Mouse (Mus musculus): Measurements from ENCODE around the gene Egr2. TPM values are rescaled to one million over a fixed set of nuclear protein-coding genes. Genes with fewer than 3 reads are reported as not detected.

Egr2 gene
- polyA plus RNA-seq (2016; fragmentation: Nextera tagmentation; extraction: Ambion mirVana) = 0.10 and 0.20 TPM in 2 replicates

DNA sequence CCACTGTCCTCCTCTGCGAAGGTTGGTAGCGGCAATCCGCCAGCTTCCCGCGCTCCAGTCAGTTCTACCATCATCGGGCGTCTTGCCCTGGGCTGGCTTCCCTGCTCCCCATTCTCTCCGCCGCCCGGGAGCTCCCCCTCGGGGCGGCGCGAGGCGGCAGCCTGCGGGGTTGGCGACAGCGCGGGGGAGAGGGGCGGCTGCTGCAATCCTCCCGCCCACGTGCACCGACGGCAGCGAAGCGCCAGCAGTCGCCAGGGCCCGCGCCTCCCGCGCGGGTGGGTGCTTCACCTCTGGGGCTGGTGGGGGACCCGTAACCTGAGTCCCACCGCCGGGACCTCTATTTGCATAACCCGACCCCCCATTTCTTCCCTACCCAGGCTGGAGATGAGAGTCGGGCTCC, at the start of gene Egr2:
TSS of gene Egr2 (plus strand) at position 220 of the 400 bp plus-strand sequence.
- H3K9me3 ChIP-seq (replicated peaks) = no peaks in the 10 kb centered on the region
- peak within 1 kb of the TSS; percentile 42; the same call in 1 of the 2 replicates for H3K27ac ChIP-seq (replicated peaks)
- peak within 1 kb of the TSS; percentile 69 for H3K4me3 ChIP-seq
- H3K36me3 ChIP-seq = no peaks in the 10 kb centered on the region
- peak; percentile 41 for DNase-seq (ENCODE audit: low spot score)
- under 1% methylated on average over 37 of the region's 37 CpGs for WGBS
- peaks cover 92% of the 10 kb centered on the region for H3K27me3 ChIP-seq (ENCODE audit: low read depth, poor library complexity, severe bottlenecking)
- H3K4me1 ChIP-seq = peaks cover 48% of the 10 kb centered on the region

- WGBS = 96% methylated on average over 7 of the region's 7 CpGs
- Histone ChIP-seq H3K36me3 (no peaks in the 10 kb centered on the region), H3K9me3 (replicated peaks) (peaks cover 18% of the 10 kb centered on the region), H3K4me3 (no peak overlapping the region), H3K27me3 (ENCODE audit: low read depth, poor library complexity, severe bottlenecking) (no peaks in the 10 kb centered on the region), H3K4me1 (no peaks in the 10 kb centered on the region), H3K27ac (replicated peaks) (no peak overlapping the region)
- DNase-seq (ENCODE audit: low spot score) = no peak
Observed at GRCm38 (mm10) chr10:67487496-67487895, 47.8 kb upstream of the Egr2 start.

GRCm38 (mm10) chr10:67489836-67490235, 45.4 kb upstream of the Egr2 start:
- Histone ChIP-seq H3K4me1 (peaks cover 4% of the 10 kb centered on the region; the same call in 1 of the 2 replicates), H3K36me3 (no peaks in the 10 kb centered on the region), H3K4me3 (no peak overlapping the region), H3K27ac (replicated peaks) (no peak overlapping the region), H3K27me3 (ENCODE audit: low read depth, poor library complexity, severe bottlenecking) (no peaks in the 10 kb centered on the region), H3K9me3 (replicated peaks) (peaks cover 15% of the 10 kb centered on the region)
- no peak for DNase-seq (ENCODE audit: low spot score)
- WGBS = 85% methylated on average over 6 of the region's 6 CpGs

DNA sequence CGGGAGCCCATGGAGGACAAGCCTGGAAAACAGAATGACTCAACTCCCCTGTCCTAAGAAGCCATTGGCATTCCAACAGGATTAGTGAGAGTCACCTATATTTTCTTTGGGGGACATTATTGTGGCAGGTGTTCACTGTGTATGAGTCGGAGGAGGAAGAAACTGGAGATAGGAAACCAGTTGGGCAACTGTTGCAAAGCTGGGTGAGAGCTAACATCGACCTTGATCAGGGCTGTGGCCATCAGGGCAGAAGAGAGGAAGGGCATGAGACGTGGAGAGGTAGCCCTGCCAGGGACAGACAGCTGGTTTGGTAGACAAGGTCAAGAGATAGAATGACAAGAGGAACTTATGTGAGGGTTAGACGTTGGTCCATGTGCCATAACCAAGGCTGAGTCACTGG, 44.6 kb upstream of the Egr2 start:
- 87% methylated on average over 5 of the region's 5 CpGs for WGBS
- H3K4me1 ChIP-seq = peaks cover 4% of the 10 kb centered on the region; the same call in 1 of the 2 replicates
- no peak for DNase-seq (ENCODE audit: low spot score)
- H3K36me3 ChIP-seq = no peaks in the 10 kb centered on the region
- H3K27ac ChIP-seq (replicated peaks) = no peak overlapping the region
- H3K4me3 ChIP-seq = no peak overlapping the region
- no peaks in the 10 kb centered on the region for H3K27me3 ChIP-seq (ENCODE audit: low read depth, poor library complexity, severe bottlenecking)
- H3K9me3 ChIP-seq (replicated peaks) = peaks cover 8% of the 10 kb centered on the region; the same call in 1 of the 2 replicates

- WGBS = 78% methylated on average over 11 of the region's 11 CpGs
- DNase-seq (ENCODE audit: low spot score) = no peak
- Histone ChIP-seq H3K4me1 (peaks cover 4% of the 10 kb centered on the region; the same call in 1 of the 2 replicates), H3K4me3 (no peak overlapping the region), H3K9me3 (replicated peaks) (no peaks in the 10 kb centered on the region), H3K27ac (replicated peaks) (no peak overlapping the region), H3K27me3 (ENCODE audit: low read depth, poor library complexity, severe bottlenecking) (no peaks in the 10 kb centered on the region), H3K36me3 (no peaks in the 10 kb centered on the region)
Observed at GRCm38 (mm10) chr10:67492161-67492571, 43.1 kb upstream of the Egr2 start.

GRCm38 (mm10) chr10:67493556-67493955, 41.7 kb upstream of the Egr2 start:
- DNase-seq (ENCODE audit: low spot score) = no peak
- H3K9me3 ChIP-seq (replicated peaks) = no peaks in the 10 kb centered on the region
- no peaks in the 10 kb centered on the region for H3K36me3 ChIP-seq
- WGBS = 85% methylated on average over 8 of the region's 8 CpGs
- peaks cover 4% of the 10 kb centered on the region; the same call in 1 of the 2 replicates for H3K4me1 ChIP-seq
- no peak overlapping the region for H3K27ac ChIP-seq (replicated peaks)
- no peaks in the 10 kb centered on the region for H3K27me3 ChIP-seq (ENCODE audit: low read depth, poor library complexity, severe bottlenecking)
- no peak overlapping the region for H3K4me3 ChIP-seq

DNA sequence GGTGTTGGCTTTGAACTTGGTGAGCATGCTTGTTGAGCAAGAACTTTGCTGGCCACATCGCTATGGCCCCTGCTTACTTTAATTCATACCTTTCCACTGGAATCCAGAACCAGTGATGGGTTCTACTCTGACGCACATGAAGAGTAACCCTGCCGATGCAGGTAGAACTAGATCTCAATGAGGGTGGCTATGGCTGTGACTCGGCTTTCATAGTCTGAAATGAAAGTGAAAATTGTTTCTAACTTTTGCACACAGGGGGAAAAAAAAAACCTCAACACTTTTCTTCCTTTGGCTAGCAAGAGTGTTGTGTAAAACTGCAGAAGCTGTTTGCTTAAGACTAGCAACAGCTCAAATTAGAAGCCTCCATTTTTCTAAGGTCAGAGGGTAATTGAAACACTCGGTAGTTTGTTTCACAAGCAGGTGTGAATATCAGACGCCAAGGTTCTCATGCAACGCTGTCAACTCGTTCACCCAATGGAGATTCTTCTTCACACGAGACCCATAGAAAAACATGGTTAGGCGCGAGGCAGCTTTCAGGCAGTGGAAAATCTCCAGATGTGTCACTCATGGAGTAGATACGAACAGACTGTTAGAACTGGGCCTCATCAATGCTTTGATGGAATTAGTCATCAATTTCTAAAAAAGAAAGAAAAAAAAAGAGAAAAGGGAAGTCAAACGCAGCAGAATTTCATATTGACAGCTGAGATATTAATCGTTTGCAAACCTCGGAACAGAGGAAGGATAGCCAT, 38.0 kb upstream of the Egr2 start:
- Histone ChIP-seq H3K9me3 (replicated peaks) (no peaks in the 10 kb centered on the region), H3K4me1 (peaks cover 4% of the 10 kb centered on the region; the same call in 1 of the 2 replicates), H3K27ac (replicated peaks) (no peak overlapping the region), H3K27me3 (ENCODE audit: low read depth, poor library complexity, severe bottlenecking) (no peaks in the 10 kb centered on the region), H3K36me3 (no peaks in the 10 kb centered on the region), H3K4me3 (no peak overlapping the region)
- DNase-seq (ENCODE audit: low spot score) = no peak
- 94% methylated on average over 15 of the region's 15 CpGs for whole genome bisulfite sequencing

- Histone ChIP-seq H3K9me3 (replicated peaks) (no peaks in the 10 kb centered on the region), H3K27ac (replicated peaks) (no peak overlapping the region), H3K4me3 (no peak overlapping the region), H3K36me3 (no peaks in the 10 kb centered on the region), H3K4me1 (peaks cover 4% of the 10 kb centered on the region; the same call in 1 of the 2 replicates), H3K27me3 (ENCODE audit: low read depth, poor library complexity, severe bottlenecking) (no peaks in the 10 kb centered on the region)
- no peak for DNase-seq (ENCODE audit: low spot score)
- WGBS = 93% methylated on average over 9 of the region's 9 CpGs
Observed at GRCm38 (mm10) chr10:67497951-67498350, 37.3 kb upstream of the Egr2 start.

- WGBS = 71% methylated on average over 15 of the region's 15 CpGs
- DNase-seq (ENCODE audit: low spot score) = no peak
Observed at GRCm38 (mm10) chr10:67503320-67503995, 31.8 kb upstream of the Egr2 start.

GRCm38 (mm10) chr10:67504046-67504445, 31.2 kb upstream of the Egr2 start:
- Histone ChIP-seq H3K4me1 (no peaks in the 10 kb centered on the region), H3K4me3 (no peak overlapping the region), H3K9me3 (replicated peaks) (no peaks in the 10 kb centered on the region), H3K27ac (replicated peaks) (no peak overlapping the region), H3K27me3 (ENCODE audit: low read depth, poor library complexity, severe bottlenecking) (no peaks in the 10 kb centered on the region), H3K36me3 (no peaks in the 10 kb centered on the region)
- WGBS = 65% methylated on average over 5 of the region's 5 CpGs
- no peak for DNase-seq (ENCODE audit: low spot score)

More at GRCm38 (mm10) chr10:67503320-67503995, 31.8 kb upstream of the Egr2 start:
- no peak overlapping the region for H3K27ac ChIP-seq (replicated peaks)
- H3K27me3 ChIP-seq (ENCODE audit: low read depth, poor library complexity, severe bottlenecking) = no peaks in the 10 kb centered on the region
- no peaks in the 10 kb centered on the region for H3K9me3 ChIP-seq (replicated peaks)
- no peaks in the 10 kb centered on the region for H3K4me1 ChIP-seq
- no peaks in the 10 kb centered on the region for H3K36me3 ChIP-seq
- H3K4me3 ChIP-seq = no peak overlapping the region

GRCm38 (mm10) chr10:67505248-67505647, 30.0 kb upstream of the Egr2 start:
- Histone ChIP-seq H3K36me3 (no peaks in the 10 kb centered on the region), H3K4me3 (no peak overlapping the region), H3K9me3 (replicated peaks) (no peaks in the 10 kb centered on the region), H3K27ac (replicated peaks) (no peak overlapping the region), H3K27me3 (ENCODE audit: low read depth, poor library complexity, severe bottlenecking) (no peaks in the 10 kb centered on the region), H3K4me1 (no peaks in the 10 kb centered on the region)
- no peak for DNase-seq (ENCODE audit: low spot score)
- WGBS = 74% methylated on average over 3 of the region's 3 CpGs

GRCm38 (mm10) chr10:67512211-67512610, 23.1 kb upstream of the Egr2 start:
- Histone ChIP-seq H3K4me3 (no peak overlapping the region), H3K27me3 (ENCODE audit: low read depth, poor library complexity, severe bottlenecking) (no peaks in the 10 kb centered on the region), H3K9me3 (replicated peaks) (no peaks in the 10 kb centered on the region), H3K36me3 (no peaks in the 10 kb centered on the region), H3K27ac (replicated peaks) (no peak overlapping the region), H3K4me1 (no peaks in the 10 kb centered on the region)
- DNase-seq (ENCODE audit: low spot score) = no peak
- 75% methylated on average over 8 of the region's 8 CpGs for WGBS

GRCm38 (mm10) chr10:67512871-67513270, 22.4 kb upstream of the Egr2 start:
- no peak overlapping the region for H3K4me3 ChIP-seq
- H3K27me3 ChIP-seq (ENCODE audit: low read depth, poor library complexity, severe bottlenecking) = no peaks in the 10 kb centered on the region
- no peaks in the 10 kb centered on the region for H3K4me1 ChIP-seq
- WGBS = 83% methylated on average over 7 of the region's 7 CpGs
- no peak overlapping the region for H3K27ac ChIP-seq (replicated peaks)
- no peak for DNase-seq (ENCODE audit: low spot score)
- H3K36me3 ChIP-seq = no peaks in the 10 kb centered on the region
- no peaks in the 10 kb centered on the region for H3K9me3 ChIP-seq (replicated peaks)
